Mouse (Mus musculus): ENCODE measurements around the gene Cic.

DNA sequence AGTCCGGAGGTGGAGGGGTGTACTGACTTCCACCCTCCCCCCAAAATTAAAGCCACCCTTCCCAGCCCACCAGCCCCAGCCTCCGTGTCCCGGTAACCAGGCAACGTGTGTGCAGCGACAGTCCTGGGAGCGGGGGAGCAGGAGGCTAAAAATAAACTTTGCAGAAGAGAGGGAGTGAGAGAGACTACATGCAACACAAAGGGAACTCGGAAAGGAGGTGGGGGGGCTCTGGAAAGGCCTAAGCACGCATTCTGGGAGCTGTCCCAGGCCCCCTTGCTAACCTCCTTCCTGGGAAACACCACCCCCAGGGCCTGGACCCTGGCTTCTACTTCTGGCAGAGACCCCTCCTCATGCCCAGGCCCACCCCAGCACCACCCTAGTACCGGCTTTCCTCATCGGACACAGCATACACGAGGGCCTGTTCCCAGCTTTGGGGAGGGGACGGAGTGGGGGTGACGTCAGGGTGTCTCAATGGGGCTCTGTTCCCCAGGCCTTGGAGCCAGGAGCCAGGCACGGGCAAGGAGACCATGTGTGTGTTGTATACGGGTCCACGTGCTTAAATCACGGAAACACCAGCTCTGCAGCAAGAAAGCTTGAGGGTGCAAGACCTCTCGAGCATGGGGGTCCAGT, 19.4 kb upstream of the Cic start:
- TF ChIP-seq CTCF (IDR thresholded peaks at IDR 0.05) (no peak), EP300 (IDR thresholded peaks at IDR 0.05; ENCODE audit: insufficient read depth, low read depth, low read length) (no peak)

Data from heart, adult 2 months (tissue).